Mouse (Mus musculus): Measurements from ENCODE around the gene Actr2.

Gene Actr2

DNA sequence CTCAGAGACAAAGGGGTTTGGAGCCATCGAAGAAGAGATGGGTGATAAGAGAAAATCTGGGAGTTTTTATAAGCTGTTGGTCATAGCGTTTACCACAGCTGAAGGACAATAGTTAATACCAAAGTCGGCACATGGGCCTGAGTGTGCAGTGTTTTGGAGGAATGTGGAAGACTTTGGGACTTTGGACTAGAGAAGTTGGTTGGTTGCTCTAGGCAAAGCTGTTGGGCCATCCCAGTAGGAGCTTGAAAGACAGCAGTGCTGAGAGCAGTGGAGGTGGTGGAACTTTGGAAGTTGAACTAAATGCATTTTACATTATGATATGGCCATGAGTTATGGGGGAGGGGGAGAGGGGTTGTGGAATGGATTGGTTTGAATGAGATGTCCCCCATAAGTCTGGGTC, 99.3 kb downstream of the Actr2 start:
- no peak for DNase-seq (ENCODE audit: low read depth, low spot score)

Data from skeletal muscle tissue, adult 2 months (tissue).